Mouse (Mus musculus) right cerebral cortex, postnatal 4 days (tissue): ENCODE measurements at regions not wholly inside any gene's neighbourhood (a gene's known extent, or its start where the extent isn't known, plus 50 kb on each side); places are given as distances from the start of the nearest gene placed in this dataset.

Experiments used
- DNase-seq: peaks from one replicate; pipeline ENCODE4 v3.0.0-alpha.2; 2022

DNA sequence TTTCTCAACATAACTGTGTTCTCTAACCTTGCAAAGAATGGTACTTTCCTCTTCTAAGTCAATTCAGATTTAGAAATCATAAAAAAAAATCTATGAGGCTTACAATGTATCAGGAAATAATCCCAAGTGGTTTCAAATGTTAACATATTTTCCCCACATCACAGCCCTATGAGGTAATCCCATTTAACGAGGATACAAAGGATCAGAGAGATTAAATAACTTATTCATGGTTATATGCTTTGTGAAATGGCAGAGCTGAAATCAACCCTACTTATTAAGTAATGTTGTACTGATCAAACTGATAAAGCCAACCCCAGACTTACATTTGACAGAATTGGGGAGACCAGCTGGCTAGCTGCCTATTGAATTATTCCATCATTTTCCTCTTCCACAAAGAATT, 614.4 kb downstream of the Ntrk3 start:
- DNase-seq: no peak

GRCm38 (mm10) chr7:78121151-78121486, 616.7 kb downstream of the Ntrk3 start:
- DNase-seq: no peak

- DNase-seq: no peak
These were observed 617.2 kb downstream of the Ntrk3 start for GRCm38 (mm10) chr7:78120462-78121150.

GRCm38 (mm10) chr7:78119809-78120208, 618.0 kb downstream of the Ntrk3 start:
- no peak for DNase-seq

DNA sequence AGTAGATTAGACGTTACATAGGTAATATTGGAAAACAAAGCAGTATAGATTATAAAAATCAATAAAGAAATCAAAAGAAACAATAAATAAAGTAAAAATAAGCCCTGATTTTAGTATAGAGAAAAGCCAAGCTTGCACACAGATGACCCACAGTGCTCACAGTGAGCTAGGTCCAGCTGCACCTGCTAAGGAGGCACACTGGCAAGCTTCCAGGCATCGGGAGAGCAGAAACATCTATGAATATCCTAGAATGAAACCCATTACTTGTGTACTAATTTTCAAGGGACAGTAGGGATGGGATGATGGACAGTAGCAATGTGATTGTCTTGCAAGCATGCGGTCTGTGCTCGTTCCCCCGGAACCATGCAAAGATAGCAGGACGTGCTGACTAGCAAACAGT, 626.5 kb downstream of the Ntrk3 start:
- peak; percentile 6 for DNase-seq

GRCm38 (mm10) chr7:78103536-78104279, 634.1 kb downstream of the Ntrk3 start:
- DNase-seq: no peak

DNA sequence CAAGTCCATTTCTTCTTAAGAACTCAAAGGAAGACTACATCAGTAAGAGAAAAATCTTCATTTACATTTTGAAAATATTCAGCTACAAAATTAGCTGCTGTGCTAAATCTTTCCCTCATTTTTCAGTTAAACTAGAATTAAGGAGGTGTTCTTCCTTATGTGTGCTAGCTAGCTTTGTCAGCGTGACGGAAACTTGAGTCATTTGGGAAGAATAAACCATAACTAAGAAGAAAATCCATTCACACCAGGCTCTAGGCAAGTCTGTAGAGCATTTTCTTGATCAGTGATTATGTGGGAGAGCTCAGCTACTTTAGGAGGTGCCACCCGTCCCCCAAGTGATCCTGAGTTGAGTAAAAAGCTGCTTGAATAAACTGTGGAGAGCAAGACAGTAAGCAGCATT, 635.4 kb downstream of the Ntrk3 start:
- DNase-seq: no peak

- peak; percentile 33 for DNase-seq
These were observed 651.2 kb downstream of the Ntrk3 start for GRCm38 (mm10) chr7:78086566-78087008.

GRCm38 (mm10) chr7:78085783-78086565, 651.8 kb downstream of the Ntrk3 start:
- no peak for DNase-seq

- no peak for DNase-seq
These were observed 658.1 kb downstream of the Ntrk3 start for GRCm38 (mm10) chr7:78079708-78080107.

- DNase-seq: no peak
These were observed 666.7 kb downstream of the Ntrk3 start for GRCm38 (mm10) chr7:78071131-78071530.

GRCm38 (mm10) chr7:78061631-78062030, 676.2 kb downstream of the Ntrk3 start:
- DNase-seq: no peak

- DNase-seq: no peak
These were observed 688.2 kb downstream of the Ntrk3 start for GRCm38 (mm10) chr7:78049606-78050005.

GRCm38 (mm10) chr7:78045456-78045855, 692.4 kb downstream of the Ntrk3 start:
- peak; percentile 20 for DNase-seq

- DNase-seq: no peak
These were observed 706.8 kb downstream of the Ntrk3 start for GRCm38 (mm10) chr7:78031032-78031431.

- no peak for DNase-seq
These were observed 710.7 kb downstream of the Ntrk3 start for GRCm38 (mm10) chr7:78026992-78027615.

DNA sequence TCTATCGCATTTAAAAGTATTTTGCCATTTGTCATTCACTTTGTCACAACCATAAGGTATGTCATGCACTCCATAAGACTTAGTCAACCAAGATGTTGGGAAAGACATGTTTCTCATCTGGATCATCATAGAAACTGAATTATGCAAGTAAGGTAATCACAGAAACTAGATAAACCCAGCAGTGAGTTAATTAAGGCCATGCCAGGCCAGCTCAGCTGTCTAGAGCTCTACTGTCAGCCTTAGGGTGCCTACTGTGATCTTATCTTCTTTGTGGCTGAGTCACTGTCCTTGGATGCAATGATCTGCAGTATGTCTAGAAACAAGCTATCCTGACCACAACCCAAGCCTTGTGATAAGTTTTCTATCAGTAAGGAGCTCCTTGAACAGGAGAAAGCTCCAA, 714.2 kb downstream of the Ntrk3 start:
- no peak for DNase-seq

DNA sequence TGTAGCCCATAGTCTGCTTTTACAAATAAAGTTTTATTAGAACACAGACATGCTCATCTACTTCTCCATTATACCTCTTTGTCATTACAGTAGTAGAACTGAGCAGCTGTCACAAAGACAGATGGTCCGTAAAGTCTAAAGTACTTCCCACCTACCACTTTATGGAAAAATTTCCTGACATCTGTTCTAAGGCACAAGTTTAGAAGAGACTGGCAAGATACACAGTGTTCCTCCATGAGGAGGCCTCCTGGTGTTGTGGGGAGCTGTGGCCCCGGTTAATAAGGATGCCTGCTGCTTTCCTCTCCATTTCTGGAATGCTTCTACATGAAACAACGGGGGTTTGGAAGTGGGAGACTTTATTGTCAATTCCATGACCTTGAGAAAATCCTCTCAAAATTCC, 714.7 kb downstream of the Ntrk3 start:
- no peak for DNase-seq

DNA sequence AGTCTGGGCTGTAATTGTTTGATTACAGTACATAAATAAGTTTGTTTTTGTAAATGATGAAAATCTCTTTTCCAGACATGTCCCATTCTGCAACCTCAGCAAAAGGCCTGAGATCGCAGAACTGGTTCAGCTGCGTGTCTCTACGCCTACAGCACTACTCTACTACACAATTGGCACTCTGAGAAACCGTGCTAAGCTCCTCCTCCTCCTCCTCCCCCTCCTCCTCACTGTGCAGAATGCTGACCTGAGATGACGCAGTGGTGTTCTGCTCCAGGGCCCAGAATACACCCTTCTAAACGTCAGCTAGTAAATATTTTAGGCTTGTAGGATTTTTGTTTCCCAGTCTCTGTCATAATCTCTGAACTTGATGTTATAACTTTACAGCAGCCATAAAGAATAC, 724.2 kb downstream of the Ntrk3 start:
- DNase-seq: no peak

DNA sequence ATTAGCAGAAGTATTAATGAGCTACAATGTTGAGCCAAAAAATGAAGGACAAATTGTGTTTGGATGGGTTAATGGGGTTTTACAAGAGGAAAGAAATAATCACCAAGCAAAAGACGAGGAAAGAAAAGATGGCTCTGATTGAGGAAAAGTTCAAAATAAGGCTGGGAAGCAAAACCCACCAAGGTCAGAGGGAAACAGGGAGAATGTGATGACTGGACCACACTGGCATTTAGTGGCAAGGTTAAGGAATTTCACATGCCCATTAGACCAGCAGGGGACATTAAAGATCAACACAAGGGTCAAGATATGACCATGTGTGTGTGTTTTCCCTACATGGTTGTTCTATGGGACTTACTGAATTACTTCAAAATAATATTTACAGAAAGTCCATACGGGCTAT, 734.7 kb downstream of the Ntrk3 start:
- no peak for DNase-seq

DNA sequence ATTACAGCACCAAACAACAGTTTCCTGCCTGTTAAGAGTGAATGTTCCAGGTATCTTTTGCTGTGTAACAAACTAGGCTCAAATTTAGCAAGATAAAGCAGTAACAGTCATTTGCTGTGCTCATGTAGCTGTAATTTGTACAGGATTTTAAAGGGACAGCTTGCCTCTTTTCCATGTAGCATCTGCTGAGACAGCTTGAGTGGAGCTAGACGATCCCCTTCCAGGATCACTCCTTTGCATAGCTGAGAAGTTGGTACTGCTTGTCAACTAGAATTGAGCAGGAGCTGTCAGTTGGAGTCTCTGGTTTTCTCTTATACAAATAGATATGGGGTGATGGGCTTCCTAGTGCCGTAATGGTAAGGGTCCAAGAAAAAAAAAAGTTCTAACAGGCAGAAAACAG, 744.0 kb downstream of the Ntrk3 start:
- DNase-seq: peak; percentile 10

GRCm38 (mm10) chr7:77990150-77990549, 747.7 kb downstream of the Ntrk3 start:
- DNase-seq: no peak

- peak; percentile 17 for DNase-seq
These were observed 749.6 kb downstream of the Ntrk3 start for GRCm38 (mm10) chr7:77988177-77988576.
